Mouse (Mus musculus) lung, embryonic 16.5 days (tissue): ENCODE measurements at regions not wholly inside any gene's neighbourhood (a gene's known extent, or its start where the extent isn't known, plus 50 kb on each side); places are given as distances from the start of the nearest gene placed in this dataset.

Experiments used
- ATAC-seq: fragments of 200-750 bp; cut with Nextera tagmentation; 2 replicates; pipeline ENCODE4 v1.8.0; 2017; ENCODE audit warnings: low read depth, mild to moderate bottlenecking, moderate library complexity
- H3K27ac ChIP-seq: fragments of 300-500 bp; sonication (generic); 2 replicates; pipeline ENCODE4 v1.5.1; 2014; ENCODE audit warnings: mild to moderate bottlenecking, control low read depth, low read length
- H3K27me3 ChIP-seq: fragments of 300-500 bp; sonication (generic); 2 replicates; pipeline ENCODE4 v1.6.1; 2014; ENCODE audit warnings: low read depth, low read length, mixed read lengths; ENCODE audit not compliant: control insufficient read depth, insufficient read depth
- H3K36me3 ChIP-seq: fragments of 300-500 bp; sonication (generic); 2 replicates; pipeline ENCODE4 v1.6.1; 2014; ENCODE audit warnings: low read length; ENCODE audit not compliant: control insufficient read depth, insufficient read depth
- H3K4me1 ChIP-seq: fragments of 300-500 bp; sonication (generic); replicated peaks from 2 replicates; pipeline ENCODE4 v1.6.1; 2014; ENCODE audit warnings: low read length, mixed read lengths; ENCODE audit not compliant: control insufficient read depth, insufficient read depth
- H3K4me2 ChIP-seq: fragments of 300-500 bp; sonication (generic); 2 replicates; pipeline ENCODE4 v1.6.1; 2014; ENCODE audit warnings: low read depth, low read length, control low read depth
- H3K4me3 ChIP-seq: fragments of 300-500 bp; sonication (generic); 2 replicates; pipeline ENCODE4 v1.5.1; 2014; ENCODE audit warnings: mild to moderate bottlenecking, low read length, control low read depth
- H3K9ac ChIP-seq: fragments of 300-500 bp; sonication (generic); 2 replicates; pipeline ENCODE4 v1.6.1; 2014; ENCODE audit warnings: low read length, control low read depth
- H3K9me3 ChIP-seq: fragments of 300-500 bp; sonication (generic); 2 replicates; pipeline ENCODE4 v1.6.1; 2016; ENCODE audit warnings: low read length; ENCODE audit not compliant: control insufficient read depth
- WGBS: fragments of 180-500 bp; shearing (Covaris S2); extraction: QIAGEN DNeasy Blood & Tissue Kit; methylation state at CpG from one replicate; pipeline ENCODE4 v1.1.7; 2014; 5-methylcytosine and 5-hydroxymethylcytosine counted together

DNA sequence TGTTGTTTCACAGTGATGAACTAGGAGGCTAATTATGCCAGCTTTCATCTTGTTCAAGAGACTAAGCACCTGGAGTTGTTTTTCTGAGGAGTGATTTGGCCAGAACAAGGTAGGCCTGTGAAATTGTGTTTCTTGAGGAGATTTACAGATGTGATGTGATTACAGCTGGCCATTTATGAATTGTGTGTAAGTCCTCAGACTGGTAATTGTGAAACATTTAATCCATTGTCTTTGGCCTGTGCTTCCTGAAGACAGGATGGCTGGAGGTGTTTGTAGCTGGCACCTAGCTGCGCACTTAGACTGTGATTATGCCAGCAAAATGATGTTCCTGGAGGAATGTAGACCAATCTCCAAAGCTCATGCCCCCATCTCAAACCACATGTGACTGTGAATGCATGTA is 150.7 kb upstream of the Rasa1 start:
- no peak for ATAC-seq

DNA sequence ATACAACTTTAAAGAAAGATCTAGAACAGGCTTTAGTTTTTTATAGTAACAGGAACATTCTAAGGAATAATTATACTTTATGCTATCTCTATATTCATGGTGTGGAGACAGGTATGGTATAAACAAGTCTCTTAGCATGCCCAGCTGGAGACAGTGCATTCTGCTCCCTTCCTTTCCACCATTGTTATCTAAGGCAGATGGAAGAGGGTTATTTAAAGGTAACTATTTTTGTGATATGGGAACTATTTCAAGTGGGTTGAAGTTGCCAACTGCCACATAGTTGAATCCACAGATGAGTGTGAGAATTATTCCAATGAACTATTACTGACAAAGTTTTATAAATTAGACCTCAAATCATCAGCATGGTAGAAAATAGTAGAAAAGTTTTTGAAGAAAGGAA is 148.9 kb upstream of the Rasa1 start:
- Histone ChIP-seq H3K27me3 (no peaks in the 10 kb centered on the region), H3K4me3 (no peak overlapping the region), H3K4me2 (no peak overlapping the region), H3K9me3 (no peaks in the 10 kb centered on the region), H3K4me1 (no peaks in the 10 kb centered on the region), H3K27ac (no peak overlapping the region), H3K9ac (no peak overlapping the region), H3K36me3 (no peaks in the 10 kb centered on the region)
- ATAC-seq: no peak

More for the DNA sequence above, 150.7 kb upstream of the Rasa1 start:
- H3K9me3 ChIP-seq: no peaks in the 10 kb centered on the region
- no peaks in the 10 kb centered on the region for H3K27me3 ChIP-seq
- no peaks in the 10 kb centered on the region for H3K4me1 ChIP-seq
- no peak overlapping the region for H3K27ac ChIP-seq
- no peaks in the 10 kb centered on the region for H3K36me3 ChIP-seq
- no peak overlapping the region for H3K4me3 ChIP-seq
- WGBS: 100% methylated on average over 1 of the region's 1 CpGs
- H3K4me2 ChIP-seq: no peak overlapping the region
- H3K9ac ChIP-seq: no peak overlapping the region

DNA sequence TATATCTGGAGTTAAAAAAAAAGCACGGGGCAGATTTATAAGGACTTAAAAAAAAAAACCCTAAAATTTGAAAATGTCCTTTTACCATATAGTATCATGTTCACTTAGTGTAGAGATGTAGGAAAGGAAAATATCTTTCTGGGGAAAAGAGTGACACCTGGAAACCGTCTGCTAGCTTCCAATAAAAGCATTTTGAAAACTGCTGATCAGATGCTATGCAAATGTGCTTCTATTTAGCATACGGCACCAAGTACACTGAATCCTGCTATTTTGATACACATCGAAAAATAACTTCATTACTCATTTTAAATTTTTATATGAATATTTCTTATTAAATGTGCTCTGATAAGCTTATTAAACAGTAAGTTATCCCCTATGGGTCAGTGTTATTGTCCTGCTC is 148.1 kb upstream of the Rasa1 start:
- WGBS: 78% methylated on average over 4 of the region's 4 CpGs
- H3K27ac ChIP-seq: no peak overlapping the region
- no peak for ATAC-seq

DNA sequence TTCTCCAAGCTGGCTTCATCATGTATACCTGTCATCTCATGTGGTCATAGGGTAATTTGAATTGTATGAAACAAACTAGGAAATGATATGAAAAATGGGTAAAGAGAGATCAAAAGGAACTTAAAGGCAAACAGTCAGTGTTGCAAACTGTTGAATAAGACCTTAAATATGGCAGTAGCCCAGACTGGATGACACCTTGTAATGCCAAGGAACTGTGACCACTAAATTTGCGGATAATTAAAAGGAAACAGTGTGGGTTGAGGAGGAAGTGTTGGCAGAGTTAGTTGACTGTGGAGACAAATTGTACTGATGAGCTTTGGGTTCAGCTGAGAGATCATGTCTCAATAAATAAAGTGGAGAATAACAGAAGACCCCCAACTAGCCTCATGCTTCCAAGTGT is 147.3 kb upstream of the Rasa1 start:
- H3K9ac ChIP-seq: no peak overlapping the region
- WGBS: 78% methylated on average over 1 of the region's 1 CpGs
- no peak for ATAC-seq
- no peaks in the 10 kb centered on the region for H3K9me3 ChIP-seq
- H3K27me3 ChIP-seq: no peaks in the 10 kb centered on the region
- no peak overlapping the region for H3K4me2 ChIP-seq
- no peaks in the 10 kb centered on the region for H3K4me1 ChIP-seq
- H3K36me3 ChIP-seq: no peaks in the 10 kb centered on the region
- no peak overlapping the region for H3K4me3 ChIP-seq
- H3K27ac ChIP-seq: no peak overlapping the region

More for the DNA sequence above, 148.1 kb upstream of the Rasa1 start:
- H3K9me3 ChIP-seq: no peaks in the 10 kb centered on the region
- no peak overlapping the region for H3K9ac ChIP-seq
- no peaks in the 10 kb centered on the region for H3K4me1 ChIP-seq
- H3K27me3 ChIP-seq: no peaks in the 10 kb centered on the region
- no peak overlapping the region for H3K4me3 ChIP-seq
- no peaks in the 10 kb centered on the region for H3K36me3 ChIP-seq
- H3K4me2 ChIP-seq: no peak overlapping the region

DNA sequence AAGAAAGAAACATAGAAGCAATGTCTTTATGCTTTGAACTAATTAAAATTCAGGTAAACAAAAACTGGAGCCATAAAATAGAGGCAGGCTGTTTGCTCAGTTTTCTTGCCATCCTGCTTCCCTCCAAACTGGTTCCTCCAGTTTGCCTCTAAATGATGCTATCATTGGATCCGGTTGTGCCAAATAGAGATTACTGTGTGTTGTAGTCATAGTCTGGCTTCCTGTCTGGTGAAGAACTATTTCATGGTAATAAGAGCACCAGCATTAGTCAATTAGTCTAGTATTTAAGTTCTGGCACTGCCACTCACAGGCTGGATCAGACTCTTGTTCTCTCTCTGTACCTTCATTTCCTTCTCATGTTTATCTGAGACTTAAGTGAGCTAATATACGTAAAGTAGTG is 141.9 kb upstream of the Rasa1 start:
- no peak overlapping the region for H3K4me2 ChIP-seq
- 65% methylated on average over 2 of the region's 2 CpGs for WGBS
- no peaks in the 10 kb centered on the region for H3K27me3 ChIP-seq
- H3K4me3 ChIP-seq: no peak overlapping the region
- H3K9me3 ChIP-seq: no peaks in the 10 kb centered on the region
- no peak for ATAC-seq
- H3K36me3 ChIP-seq: no peaks in the 10 kb centered on the region
- H3K9ac ChIP-seq: no peak overlapping the region
- H3K4me1 ChIP-seq: no peaks in the 10 kb centered on the region
- no peak overlapping the region for H3K27ac ChIP-seq

DNA sequence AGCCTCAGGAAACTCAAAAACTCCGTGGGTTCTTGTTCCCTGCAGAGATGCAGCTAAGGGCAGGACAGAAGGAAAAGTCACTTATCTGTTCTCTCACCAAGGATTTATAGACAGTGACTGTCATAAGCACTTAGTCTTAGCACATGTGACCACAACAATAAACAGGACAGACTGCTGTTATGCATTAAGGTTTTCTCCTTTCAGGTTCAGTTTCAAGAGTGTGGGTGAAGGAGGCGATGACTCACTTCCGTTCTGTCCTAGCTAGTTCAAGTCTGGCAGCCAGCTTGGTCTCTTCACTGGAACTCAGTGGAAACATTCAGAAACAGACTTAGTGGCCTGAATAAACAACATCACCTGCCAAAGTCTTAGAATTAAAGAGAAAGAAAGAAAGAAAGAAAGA is 141.1 kb upstream of the Rasa1 start:
- Histone ChIP-seq H3K27me3 (no peaks in the 10 kb centered on the region), H3K4me1 (no peaks in the 10 kb centered on the region), H3K36me3 (no peaks in the 10 kb centered on the region), H3K4me2 (no peak overlapping the region), H3K4me3 (no peak overlapping the region), H3K9ac (no peak overlapping the region), H3K9me3 (no peaks in the 10 kb centered on the region), H3K27ac (no peak overlapping the region)
- ATAC-seq: no peak
- 57% methylated on average over 3 of the region's 3 CpGs for WGBS

DNA sequence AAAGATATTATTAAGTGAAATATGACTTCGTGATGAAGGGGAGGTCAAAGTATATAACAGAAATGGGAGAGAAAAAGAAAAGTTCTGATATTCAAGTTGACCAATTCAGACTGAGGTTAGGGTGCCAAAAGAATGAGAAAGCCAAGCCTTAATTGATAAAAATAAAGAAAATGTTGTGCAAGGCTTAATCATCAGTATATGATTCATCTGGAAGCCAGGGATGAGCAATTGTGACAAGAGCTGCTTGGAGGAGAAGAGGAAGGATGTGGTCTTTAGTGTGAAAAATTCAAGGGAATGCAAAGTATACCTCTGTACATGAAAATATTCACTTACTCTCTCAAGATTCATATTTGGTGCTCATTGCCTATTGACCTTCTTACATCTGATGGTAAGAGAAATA is 129.7 kb upstream of the Rasa1 start:
- no peaks in the 10 kb centered on the region for H3K9me3 ChIP-seq
- H3K4me3 ChIP-seq: no peak overlapping the region
- no peaks in the 10 kb centered on the region for H3K27me3 ChIP-seq
- H3K4me2 ChIP-seq: no peak overlapping the region
- WGBS: 81% methylated on average over 1 of the region's 1 CpGs
- no peak for ATAC-seq
- no peaks in the 10 kb centered on the region for H3K36me3 ChIP-seq
- no peak overlapping the region for H3K27ac ChIP-seq
- no peaks in the 10 kb centered on the region for H3K4me1 ChIP-seq
- H3K9ac ChIP-seq: no peak overlapping the region

DNA sequence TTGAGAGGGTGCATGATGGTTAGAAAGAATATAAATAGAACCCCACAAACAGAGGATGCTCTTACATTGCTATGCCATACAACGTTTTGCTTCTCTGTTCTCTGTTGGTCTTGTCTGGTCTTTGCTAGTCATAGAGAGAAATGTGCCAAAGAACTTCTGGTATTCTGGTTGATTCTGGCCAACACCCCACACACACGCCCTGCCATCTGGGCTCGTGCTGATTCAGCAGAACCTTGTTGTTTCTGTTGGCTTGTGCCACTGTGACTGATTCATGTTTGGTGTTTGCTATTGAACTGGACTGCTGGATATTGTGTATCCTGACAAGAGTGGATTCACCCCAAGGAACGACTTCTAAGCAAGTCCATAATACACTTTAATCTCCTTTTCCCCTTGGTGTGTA is 126.0 kb upstream of the Rasa1 start:
- 75% methylated on average over 4 of the region's 4 CpGs for WGBS
- no peaks in the 10 kb centered on the region for H3K27me3 ChIP-seq
- ATAC-seq: no peak
- H3K9ac ChIP-seq: no peak overlapping the region
- H3K4me3 ChIP-seq: no peak overlapping the region
- no peak overlapping the region for H3K27ac ChIP-seq
- no peaks in the 10 kb centered on the region for H3K36me3 ChIP-seq
- H3K4me2 ChIP-seq: no peak overlapping the region
- no peaks in the 10 kb centered on the region for H3K4me1 ChIP-seq
- no peaks in the 10 kb centered on the region for H3K9me3 ChIP-seq

DNA sequence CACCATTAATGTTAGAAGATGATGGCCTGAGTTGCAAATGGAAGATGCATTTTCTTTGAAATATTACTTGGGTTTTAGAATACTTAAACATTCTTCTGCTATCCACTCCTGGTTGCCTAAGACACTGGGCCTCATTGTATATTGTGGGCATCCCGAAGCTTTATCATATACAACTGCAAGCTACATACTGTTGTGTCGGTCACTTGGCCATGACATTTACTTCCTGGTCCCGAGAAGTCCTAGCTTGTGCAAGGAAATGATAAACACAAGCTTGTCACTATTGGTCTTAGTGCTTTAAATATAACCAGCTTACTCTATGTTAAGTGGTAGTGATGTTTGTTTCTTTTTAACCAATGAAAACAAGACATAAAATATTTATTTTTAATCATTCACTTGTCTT is 122.4 kb upstream of the Rasa1 start:
- Histone ChIP-seq H3K27me3 (no peaks in the 10 kb centered on the region), H3K36me3 (no peaks in the 10 kb centered on the region), H3K9me3 (no peaks in the 10 kb centered on the region), H3K27ac (no peak overlapping the region), H3K4me1 (no peaks in the 10 kb centered on the region), H3K4me2 (no peak overlapping the region), H3K4me3 (no peak overlapping the region), H3K9ac (no peak overlapping the region)
- ATAC-seq: no peak
- 65% methylated on average over 3 of the region's 3 CpGs for whole genome bisulfite sequencing

DNA sequence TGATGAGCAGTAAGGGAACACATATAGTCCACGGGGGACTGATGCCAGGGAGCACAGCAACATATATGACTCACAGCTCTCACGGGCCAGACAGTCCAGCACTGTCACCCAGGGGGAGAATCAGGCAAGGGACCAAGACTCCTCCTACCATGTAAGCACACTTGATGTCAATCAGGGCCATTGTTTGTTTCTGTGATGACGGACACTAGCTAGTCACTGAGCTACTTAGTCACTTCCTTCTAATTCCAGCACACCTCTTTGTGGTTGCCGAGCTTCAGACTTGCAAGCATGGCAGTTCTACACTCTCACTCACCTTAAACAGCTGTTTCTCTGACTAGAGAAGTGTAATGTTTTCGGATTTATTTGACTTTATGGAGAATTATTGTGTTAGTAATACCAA is 109.9 kb upstream of the Rasa1 start:
- Histone ChIP-seq H3K4me1 (no peaks in the 10 kb centered on the region), H3K27ac (no peak overlapping the region), H3K9me3 (no peaks in the 10 kb centered on the region), H3K9ac (no peak overlapping the region), H3K4me2 (no peak overlapping the region), H3K4me3 (no peak overlapping the region), H3K27me3 (no peaks in the 10 kb centered on the region), H3K36me3 (no peaks in the 10 kb centered on the region)
- no peak for ATAC-seq
- 64% methylated on average over 5 of the region's 5 CpGs for WGBS
